Mouse (Mus musculus): ENCODE measurements at regions not wholly inside any gene's neighbourhood (a gene's known extent, or its start where the extent isn't known, plus 50 kb on each side); places are given as distances from the start of the nearest gene placed in this dataset.

DNA sequence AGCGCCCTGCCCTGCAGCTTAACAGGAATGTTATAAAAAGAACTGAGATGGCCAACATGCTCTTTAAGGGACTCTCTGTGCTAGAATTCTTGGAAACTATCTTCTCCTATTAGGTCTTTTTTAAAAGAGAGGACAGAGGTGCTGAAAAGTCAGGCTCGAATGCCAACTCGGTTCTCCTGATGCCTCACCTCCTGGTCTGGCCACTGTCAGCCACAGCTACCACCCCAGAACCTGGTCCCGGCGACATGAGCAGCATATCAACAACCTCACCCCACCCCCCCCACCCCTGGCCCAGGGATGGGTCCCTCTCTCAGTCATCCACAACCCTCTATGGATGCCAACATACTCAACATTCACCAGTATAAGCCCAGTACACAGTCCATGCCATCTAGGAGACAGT lies 49.8 kb upstream of the Rgma start:
- Histone ChIP-seq H3ac (ENCODE audit: control insufficient read depth, insufficient read length) (no peak overlapping the region), H3K36me3 (ENCODE audit: control insufficient read depth, insufficient read depth) (no peaks in the 10 kb centered on the region), H3K4me2 (ENCODE audit: low read depth) (no peak overlapping the region), H3K27me3 (ENCODE audit: control insufficient read depth, insufficient read depth, insufficient read length) (no peaks in the 10 kb centered on the region), H3K4me3 (no peak overlapping the region), H3K79me2 (ENCODE audit: control insufficient read depth, insufficient read depth) (no peaks in the 10 kb centered on the region)
- no peak for TF ChIP-seq CEBPB (IDR thresholded peaks at IDR 0.05; ENCODE audit: insufficient read depth, poor library complexity, severe bottlenecking)
- no peak for TF ChIP-seq E2F4 (IDR thresholded peaks at IDR 0.05; ENCODE audit: insufficient read depth)
- no peak for TF ChIP-seq MAX (IDR thresholded peaks at IDR 0.05; ENCODE audit: low read depth)
- TF ChIP-seq USF1 (IDR thresholded peaks at IDR 0.05; ENCODE audit: low read depth): no peak
